Mouse (Mus musculus): ENCODE data around the gene Afg1l. TPM values are rescaled to one million over a fixed set of nuclear protein-coding genes. Genes with fewer than 3 reads are reported as not detected.

The Afg1l gene
- polyA plus RNA-seq, 1 experiment from 2014 or later = 8.9 TPM

DNA sequence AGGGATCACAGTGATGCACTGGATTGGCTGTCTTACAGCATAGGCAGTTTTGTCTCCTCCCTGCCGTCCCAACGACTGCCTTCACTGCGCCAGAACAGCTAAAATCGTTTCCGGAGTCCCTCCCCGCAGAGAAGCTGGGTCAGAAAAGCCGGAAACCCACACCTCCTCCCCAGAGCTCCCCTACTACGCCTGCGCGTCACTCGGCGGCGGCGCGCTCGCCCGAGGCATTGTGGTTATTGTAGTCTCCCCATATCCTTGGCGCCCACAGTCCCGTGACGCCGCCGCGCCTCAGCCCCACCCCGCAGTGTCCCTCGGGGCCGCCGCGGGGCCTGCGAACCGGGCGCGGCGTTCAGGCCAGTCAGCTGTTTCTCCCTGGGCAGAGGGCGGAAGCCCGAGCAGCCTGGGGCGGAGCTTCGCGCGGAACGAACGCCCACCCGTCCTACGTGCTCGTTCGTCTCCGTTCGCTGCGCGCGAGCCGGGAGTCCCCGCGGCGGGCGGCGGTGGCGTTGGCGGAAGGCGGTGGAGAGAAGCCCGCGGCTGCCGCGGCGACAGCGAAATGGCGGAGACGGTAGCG lies 23.5 kb upstream of the Afg1l start, which contains the start of gene Snx3:
TSS of gene Snx3 (plus strand) at position 256 of the 574 bp plus-strand sequence.
- Histone ChIP-seq H3K4me2 (peak within 1 kb of the TSS; percentile 82), H3K4me1 (replicated peaks) (peaks cover 29% of the 10 kb centered on the region), H3K9ac (peak within 1 kb of the TSS; percentile 81), H3K4me3 (peak within 1 kb of the TSS; percentile 59), H3K9me3 (no peaks in the 10 kb centered on the region), H3K36me3 (no peaks in the 10 kb centered on the region), H3K27ac (replicated peaks) (peak within 1 kb of the TSS; percentile 98), H3K27me3 (no peaks in the 10 kb centered on the region)
- peak; percentile 98 for ATAC-seq (ENCODE audit: low FRiP score, low read depth)
- under 1% methylated on average over 66 of the region's 68 CpGs for WGBS

GRCm38 (mm10) chr10:42501161-42501560 lies 22.8 kb upstream of the Afg1l start:
- ATAC-seq (ENCODE audit: low FRiP score, low read depth) = no peak
- peak overlapping the region; percentile 82 for H3K4me2 ChIP-seq
- H3K4me3 ChIP-seq = peak overlapping the region; percentile 59
- H3K9ac ChIP-seq = peak overlapping the region; percentile 81; the same call in 1 of the 2 replicates
- H3K36me3 ChIP-seq = no peaks in the 10 kb centered on the region
- no peaks in the 10 kb centered on the region for H3K9me3 ChIP-seq
- no peaks in the 10 kb centered on the region for H3K27me3 ChIP-seq
- H3K4me1 ChIP-seq (replicated peaks) = peaks cover 29% of the 10 kb centered on the region
- 89% methylated on average over 5 of the region's 5 CpGs for WGBS
- H3K27ac ChIP-seq (replicated peaks) = peak overlapping the region; percentile 98

DNA sequence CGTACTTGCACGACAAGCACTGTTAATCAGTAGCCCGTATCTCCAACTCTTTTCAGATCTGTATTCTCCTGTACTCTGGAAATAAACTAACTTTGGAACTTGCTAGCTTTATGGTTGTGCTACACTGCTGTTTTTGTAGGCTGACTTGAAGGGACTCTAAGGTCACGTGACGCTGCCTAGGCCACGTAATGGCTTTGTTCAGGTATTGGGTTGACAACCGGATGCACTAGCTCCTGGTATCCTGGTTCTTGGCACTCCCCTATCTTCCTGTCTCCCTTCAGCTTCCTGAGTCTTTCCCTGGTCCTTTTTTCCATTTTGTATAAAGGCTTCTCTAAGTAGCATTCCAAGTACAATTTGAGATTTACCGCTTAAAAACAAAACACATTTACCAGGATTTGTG lies 22.2 kb upstream of the Afg1l start:
- Histone ChIP-seq H3K9ac (no peak overlapping the region), H3K4me3 (no peak overlapping the region), H3K4me1 (replicated peaks) (peaks cover 29% of the 10 kb centered on the region), H3K27ac (replicated peaks) (peak overlapping the region; percentile 98; the same call in 1 of the 2 replicates), H3K27me3 (no peaks in the 10 kb centered on the region), H3K9me3 (no peaks in the 10 kb centered on the region), H3K4me2 (no peak overlapping the region), H3K36me3 (no peaks in the 10 kb centered on the region)
- ATAC-seq (ENCODE audit: low FRiP score, low read depth) = no peak
- 97% methylated on average over 8 of the region's 8 CpGs for WGBS

GRCm38 (mm10) chr10:42493000-42493399 lies 14.6 kb upstream of the Afg1l start:
- Histone ChIP-seq H3K27me3 (no peaks in the 10 kb centered on the region), H3K4me2 (no peak overlapping the region), H3K36me3 (no peaks in the 10 kb centered on the region), H3K27ac (replicated peaks) (no peak overlapping the region), H3K9me3 (no peaks in the 10 kb centered on the region), H3K4me3 (no peak overlapping the region), H3K9ac (no peak overlapping the region), H3K4me1 (replicated peaks) (no peaks in the 10 kb centered on the region)
- 68% methylated on average over 4 of the region's 4 CpGs for WGBS
- ATAC-seq (ENCODE audit: low FRiP score, low read depth) = no peak

GRCm38 (mm10) chr10:42492027-42492771 lies 13.8 kb upstream of the Afg1l start:
- no peak overlapping the region for H3K9ac ChIP-seq
- H3K9me3 ChIP-seq = no peaks in the 10 kb centered on the region
- no peak overlapping the region for H3K4me3 ChIP-seq
- 93% methylated on average over 10 of the region's 10 CpGs for WGBS
- ATAC-seq (ENCODE audit: low FRiP score, low read depth) = no peak
- H3K4me2 ChIP-seq = no peak overlapping the region
- H3K36me3 ChIP-seq = no peaks in the 10 kb centered on the region
- H3K4me1 ChIP-seq (replicated peaks) = no peaks in the 10 kb centered on the region
- H3K27ac ChIP-seq (replicated peaks) = no peak overlapping the region
- no peaks in the 10 kb centered on the region for H3K27me3 ChIP-seq

DNA sequence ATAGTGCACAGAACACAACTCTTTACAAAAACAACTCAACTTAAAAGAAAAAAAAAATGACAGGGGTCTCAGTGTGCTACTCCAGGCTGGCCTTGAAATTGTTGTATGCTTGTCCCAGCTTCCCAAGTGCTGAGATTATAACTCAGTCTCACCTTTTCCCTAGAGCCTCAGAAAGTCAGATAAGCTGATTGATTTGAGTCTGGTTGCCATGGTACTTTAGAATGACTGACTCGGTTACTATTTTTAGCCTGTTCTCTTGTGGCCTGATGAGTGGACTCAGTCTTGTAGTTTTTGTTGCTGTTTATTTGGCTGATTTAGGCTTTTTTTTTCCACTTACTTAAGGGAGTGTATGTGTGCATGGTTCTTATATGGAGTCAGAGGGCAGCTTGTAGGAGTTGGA lies 12.8 kb upstream of the Afg1l start:
- Histone ChIP-seq H3K36me3 (no peaks in the 10 kb centered on the region), H3K4me2 (no peak overlapping the region), H3K4me3 (no peak overlapping the region), H3K27ac (replicated peaks) (no peak overlapping the region), H3K9me3 (no peaks in the 10 kb centered on the region), H3K27me3 (no peaks in the 10 kb centered on the region), H3K9ac (no peak overlapping the region), H3K4me1 (replicated peaks) (no peaks in the 10 kb centered on the region)
- WGBS = 67% methylated on average over 1 of the region's 1 CpGs
- ATAC-seq (ENCODE audit: low FRiP score, low read depth) = no peak

- H3K9me3 ChIP-seq = no peaks in the 10 kb centered on the region
- no peaks in the 10 kb centered on the region for H3K4me1 ChIP-seq (replicated peaks)
- ATAC-seq (ENCODE audit: low FRiP score, low read depth) = no peak
- H3K27ac ChIP-seq (replicated peaks) = no peak overlapping the region
- no peak overlapping the region for H3K4me2 ChIP-seq
- H3K36me3 ChIP-seq = no peaks in the 10 kb centered on the region
- H3K4me3 ChIP-seq = no peak overlapping the region
- 45% methylated on average over 8 of the region's 8 CpGs for WGBS
- no peaks in the 10 kb centered on the region for H3K27me3 ChIP-seq
- H3K9ac ChIP-seq = no peak overlapping the region
These were observed 10.4 kb upstream of the Afg1l start for GRCm38 (mm10) chr10:42488606-42489296.

DNA sequence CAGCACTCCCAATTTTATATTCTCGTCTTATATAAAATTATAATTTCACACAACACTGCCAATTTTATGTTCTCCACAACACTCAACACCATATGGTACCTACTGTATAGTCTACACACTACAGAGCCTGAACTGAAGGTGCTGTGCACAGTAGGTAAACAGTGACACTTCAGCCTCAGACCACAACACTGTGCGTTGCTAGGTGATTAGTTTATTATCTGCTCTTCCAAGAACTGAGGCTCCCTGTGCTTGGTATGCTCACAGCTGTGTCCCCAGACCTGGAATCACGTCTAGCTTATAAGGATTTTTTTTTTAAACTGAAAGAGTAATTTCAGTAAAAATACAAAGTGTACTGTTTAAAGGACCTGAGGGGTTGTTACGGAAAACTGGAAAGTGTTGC lies 2.4 kb upstream of the Afg1l start:
- Histone ChIP-seq H3K27me3 (no peaks in the 10 kb centered on the region), H3K4me1 (replicated peaks) (peaks cover 7% of the 10 kb centered on the region), H3K36me3 (no peaks in the 10 kb centered on the region), H3K9ac (no peak overlapping the region), H3K4me2 (no peak overlapping the region), H3K27ac (replicated peaks) (no peak overlapping the region), H3K9me3 (no peaks in the 10 kb centered on the region), H3K4me3 (no peak overlapping the region)
- no peak for ATAC-seq (ENCODE audit: low FRiP score, low read depth)
- WGBS = 84% methylated on average over 4 of the region's 4 CpGs

DNA sequence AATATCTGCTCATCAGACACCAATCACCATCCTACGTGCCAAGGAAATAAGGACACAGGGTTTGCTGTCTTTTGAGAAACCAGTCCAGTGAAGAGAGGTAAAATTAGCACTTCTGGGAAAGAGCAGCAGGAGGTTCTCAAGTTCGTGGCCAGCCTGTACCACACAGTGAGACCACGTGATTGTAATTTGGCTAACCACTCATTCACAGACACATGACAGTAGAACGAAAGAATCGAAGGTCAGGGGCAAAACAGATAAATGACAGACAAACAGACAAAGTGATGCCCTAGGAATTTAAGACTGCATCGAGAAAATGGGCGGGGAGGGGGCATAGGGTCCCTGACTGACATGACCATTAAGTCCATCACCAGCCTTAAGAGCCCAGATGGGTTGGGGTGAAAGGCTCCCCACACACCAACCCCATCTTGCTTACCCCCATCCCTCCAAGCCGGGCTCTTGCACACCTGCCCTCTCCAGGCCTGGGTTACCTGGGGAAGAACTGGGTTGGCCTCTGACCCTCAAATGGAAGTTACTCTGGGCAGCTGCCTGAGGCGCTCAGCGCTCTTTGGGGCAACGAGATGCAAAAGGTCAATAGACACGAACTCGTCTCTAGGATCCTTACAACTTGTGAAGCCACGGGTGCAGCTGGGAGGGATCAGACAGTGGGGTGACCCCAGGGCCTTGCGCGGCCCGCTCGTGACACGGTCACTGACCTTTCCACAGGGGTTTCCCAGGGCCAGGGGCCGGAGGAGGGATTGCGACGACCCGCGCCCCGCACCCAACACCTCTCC lies 620 bp downstream of the Afg1l start:
- peak overlapping the region; percentile 79 for H3K4me2 ChIP-seq
- H3K27me3 ChIP-seq = no peaks in the 10 kb centered on the region
- H3K27ac ChIP-seq (replicated peaks) = peak overlapping the region; percentile 82
- H3K9me3 ChIP-seq = no peaks in the 10 kb centered on the region
- peaks cover 7% of the 10 kb centered on the region for H3K4me1 ChIP-seq (replicated peaks)
- peak overlapping the region; percentile 73 for H3K4me3 ChIP-seq
- peak; percentile 46 for ATAC-seq (ENCODE audit: low FRiP score, low read depth)
- H3K9ac ChIP-seq = peak overlapping the region; percentile 66
- WGBS = 14% methylated on average over 25 of the region's 25 CpGs
- no peaks in the 10 kb centered on the region for H3K36me3 ChIP-seq

DNA sequence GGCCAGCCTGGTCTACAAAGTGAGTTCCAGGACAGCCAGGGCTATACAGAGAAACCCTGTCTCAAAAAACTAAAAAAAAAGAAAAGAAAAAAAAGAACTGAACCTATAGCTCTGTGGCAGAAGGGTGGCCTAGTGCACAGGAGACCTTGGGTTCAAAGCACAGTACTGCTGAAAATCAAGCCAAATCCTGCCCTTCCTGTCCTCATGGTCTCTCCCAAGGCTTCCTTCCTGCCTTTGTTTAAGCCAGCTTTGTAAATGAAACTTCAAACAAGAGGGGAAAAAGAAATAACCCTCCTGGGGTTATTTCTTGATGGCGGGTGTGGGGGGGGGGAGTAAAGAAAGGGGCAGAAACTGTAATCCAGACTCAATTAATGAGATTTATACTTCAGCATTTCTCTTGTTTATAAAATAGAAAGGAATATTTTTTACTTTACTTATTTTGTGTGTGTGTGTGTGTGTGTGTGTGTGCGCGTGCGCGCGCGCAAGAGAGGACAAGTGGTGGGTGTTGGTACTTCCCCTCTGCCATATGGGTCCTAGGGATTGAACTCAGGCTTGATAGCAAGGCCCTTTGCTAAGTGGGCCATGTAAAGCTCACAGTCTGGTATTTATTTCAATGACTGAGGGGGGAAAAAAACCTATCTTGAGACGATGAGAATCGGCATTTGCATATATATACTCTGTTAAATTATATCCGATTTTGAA lies 1.4 kb downstream of the Afg1l start:
- 92% methylated on average over 10 of the region's 10 CpGs for WGBS
- H3K9me3 ChIP-seq = no peaks in the 10 kb centered on the region
- H3K4me2 ChIP-seq = peak overlapping the region; percentile 79
- ATAC-seq (ENCODE audit: low FRiP score, low read depth) = no peak
- H3K27me3 ChIP-seq = no peaks in the 10 kb centered on the region
- no peak overlapping the region for H3K4me3 ChIP-seq
- no peak overlapping the region for H3K9ac ChIP-seq
- no peaks in the 10 kb centered on the region for H3K36me3 ChIP-seq
- 0 out of 2 replicates have a peak overlapping the region, but pooled peaks have one; percentile 82 for H3K27ac ChIP-seq (replicated peaks)
- peaks cover 7% of the 10 kb centered on the region for H3K4me1 ChIP-seq (replicated peaks)

GRCm38 (mm10) chr10:42474946-42475514 lies 3.3 kb downstream of the Afg1l start:
- H3K4me3 ChIP-seq = no peak overlapping the region
- no peak overlapping the region for H3K27ac ChIP-seq (replicated peaks)
- H3K9ac ChIP-seq = no peak overlapping the region
- peaks cover 7% of the 10 kb centered on the region for H3K4me1 ChIP-seq (replicated peaks)
- H3K27me3 ChIP-seq = no peaks in the 10 kb centered on the region
- H3K36me3 ChIP-seq = no peaks in the 10 kb centered on the region
- no peak for ATAC-seq (ENCODE audit: low FRiP score, low read depth)
- 79% methylated on average over 6 of the region's 6 CpGs for WGBS
- H3K9me3 ChIP-seq = no peaks in the 10 kb centered on the region
- no peak overlapping the region for H3K4me2 ChIP-seq

Data from hindbrain, embryonic 15.5 days (tissue).